ENCODE assay signal across 8 mouse cellular contexts in genomic region chr11:58306860-58307308, GRCm38 (mm10). TPM values are rescaled to one million over a fixed set of nuclear protein-coding genes. Genes with fewer than 3 reads are reported as not detected.
DNase-seq lines count a peak whose midpoint lies in the region; ATAC-seq lines count a peak whose summit lies in the region.

Gene Zfp692, plus strand, starts transcription at chr11:58307069.

- H3K27ac ChIP-seq in forebrain, embryonic 10.5 days: peak within 1 kb of the TSS; percentile 90
- H3K27ac ChIP-seq in heart, embryonic 15.5 days: peak within 1 kb of the TSS; percentile 13; the same call in 1 of the 2 replicates
- H3K27ac ChIP-seq in liver, embryonic 15.5 days (replicated peaks): peak within 1 kb of the TSS; percentile 77
- H3K27ac ChIP-seq in neural tube, embryonic 12.5 days: peak within 1 kb of the TSS; percentile 26; the same call in 1 of the 2 replicates

- H3K4me1 ChIP-seq in forebrain, embryonic 10.5 days: peaks cover 28% of the 10 kb centered on the region
- H3K4me1 ChIP-seq in heart, embryonic 15.5 days (replicated peaks): peaks cover 22% of the 10 kb centered on the region
- peaks cover 37% of the 10 kb centered on the region for H3K4me1 ChIP-seq in liver, embryonic 15.5 days (replicated peaks)
- peaks cover 17% of the 10 kb centered on the region for H3K4me1 ChIP-seq in neural tube, embryonic 12.5 days

- WGBS in forebrain, embryonic 10.5 days: under 1% methylated on average over 34 of the region's 34 CpGs
- WGBS in heart, embryonic 15.5 days: under 1% methylated on average over 34 of the region's 34 CpGs
- WGBS in liver, embryonic 15.5 days (ENCODE audit: insufficient replicate concordance): under 1% methylated on average over 34 of the region's 34 CpGs
- WGBS in neural tube, embryonic 12.5 days: under 1% methylated on average over 34 of the region's 34 CpGs

- peak; percentile 67 for ATAC-seq in CD4-positive, CD25-positive, alpha-beta regulatory T cell, adult 4 months
- ATAC-seq in heart, embryonic 15.5 days (replicated peaks; ENCODE audit: insufficient number of reproducible peaks, insufficient read depth, low FRiP score, low read depth): peak; percentile 59
- peak; percentile 50 for ATAC-seq in liver, embryonic 15.5 days (ENCODE audit: insufficient read depth)
- ATAC-seq in neural tube, embryonic 12.5 days (ENCODE audit: low FRiP score, low read depth): peak; percentile 84

- H3K4me3 ChIP-seq in forebrain, embryonic 10.5 days: peak within 1 kb of the TSS; percentile 65
- peak within 1 kb of the TSS; percentile 62 for H3K4me3 ChIP-seq in heart, embryonic 15.5 days
- H3K4me3 ChIP-seq in liver, embryonic 15.5 days (replicated peaks): peak within 1 kb of the TSS; percentile 70
- peak within 1 kb of the TSS; percentile 50 for H3K4me3 ChIP-seq in neural tube, embryonic 12.5 days

- DNase-seq in c-Kit-negative CD71-positive TER-119-positive erythroid progenitor cells, embryonic 14.5 days (ENCODE audit: low read depth, low spot score): peak; percentile 75
- DNase-seq in forebrain, embryonic 10.5 days (ENCODE audit: extremely low spot score, low spot score): peak; percentile 94
- peak; percentile 97 for DNase-seq in kidney, postnatal 36 days
- peak; percentile 97 for DNase-seq in telencephalon, adult 2 months (ENCODE audit: low read depth, low spot score)

- H3K9ac ChIP-seq in heart, embryonic 15.5 days: peak within 1 kb of the TSS; percentile 67
- H3K9ac ChIP-seq in liver, embryonic 15.5 days: peak within 1 kb of the TSS; percentile 71
- peak within 1 kb of the TSS; percentile 65 for H3K9ac ChIP-seq in neural tube, embryonic 12.5 days

- H3K4me2 ChIP-seq in heart, embryonic 15.5 days: peak within 1 kb of the TSS; percentile 98
- H3K4me2 ChIP-seq in liver, embryonic 15.5 days: peak within 1 kb of the TSS; percentile 98
- H3K4me2 ChIP-seq in neural tube, embryonic 12.5 days (replicated peaks): peak within 1 kb of the TSS; percentile 88

- no peaks in the 10 kb centered on the region for H3K9me3 ChIP-seq in forebrain, embryonic 10.5 days
- H3K9me3 ChIP-seq in heart, embryonic 15.5 days (replicated peaks): no peaks in the 10 kb centered on the region
- no peaks in the 10 kb centered on the region for H3K9me3 ChIP-seq in liver, embryonic 15.5 days (replicated peaks)
- no peaks in the 10 kb centered on the region for H3K9me3 ChIP-seq in neural tube, embryonic 12.5 days

- peaks cover 29% of the 10 kb centered on the region for H3K36me3 ChIP-seq in forebrain, embryonic 10.5 days (replicated peaks)
- H3K36me3 ChIP-seq in heart, embryonic 15.5 days: no peaks in the 10 kb centered on the region
- peaks cover 3% of the 10 kb centered on the region; the same call in 1 of the 2 replicates for H3K36me3 ChIP-seq in liver, embryonic 15.5 days (replicated peaks)
- peaks cover 13% of the 10 kb centered on the region; the same call in 1 of the 2 replicates for H3K36me3 ChIP-seq in neural tube, embryonic 12.5 days

- H3K27me3 ChIP-seq in forebrain, embryonic 10.5 days (ENCODE audit: poor library complexity, severe bottlenecking): no peaks in the 10 kb centered on the region
- H3K27me3 ChIP-seq in heart, embryonic 15.5 days: no peaks in the 10 kb centered on the region
- H3K27me3 ChIP-seq in liver, embryonic 15.5 days: no peaks in the 10 kb centered on the region
- H3K27me3 ChIP-seq in neural tube, embryonic 12.5 days (replicated peaks): no peaks in the 10 kb centered on the region

RNA-seq across cellular contexts. Expression of gene Zfp692, which starts in this region (rescaled TPM):
- 10 to 100 TPM; 10.7 TPM for polyA plus RNA-seq in CD4-positive, CD25-positive, alpha-beta regulatory T cell, adult 4 months (2017; shearing (Covaris generic))
- polyA plus RNA-seq in forebrain, embryonic 10.5 days (2016; fragmentation: Nextera tagmentation; extraction: Ambion mirVana): 27.1 and 30.9 TPM in 2 replicates
- 12.1 and 15.9 TPM in 2 replicates for polyA plus RNA-seq in heart, embryonic 15.5 days (2015; fragmentation: Nextera tagmentation; extraction: Ambion mirVana)
- polyA plus RNA-seq in liver, embryonic 15.5 days (2015; fragmentation: Nextera tagmentation; extraction: Ambion mirVana): 9.4 and 11.5 TPM in 2 replicates
- polyA plus RNA-seq in neural tube, embryonic 12.5 days (2016; fragmentation: Nextera tagmentation; extraction: Ambion mirVana): 27.4 and 30.8 TPM in 2 replicates

Comparison
In these comparisons a context has a peak if more than half of its experiments do, and no peak if none do; other contexts are left out.
1. Peak in every context shown above with its lines: DNase-seq, ATAC-seq, H3K4me3 ChIP-seq and H3K27ac ChIP-seq.
2. H3K27ac ChIP-seq: peak in every context shown above with its lines; median percentile 90 in forebrain, embryonic 10.5 days; 77 in liver, embryonic 15.5 days; 26 in neural tube, embryonic 12.5 days; 13 in heart, embryonic 15.5 days.